Mouse (Mus musculus): ENCODE measurements around the gene Gabbr1. TPM values are rescaled to one million over a fixed set of nuclear protein-coding genes. Genes with fewer than 3 reads are reported as not detected.
"Not testable (repeated sequence)": the region's sequence is repeated elsewhere in the genome, so short reads cannot be mapped to it uniquely, and the experiment has no call there.

The Gabbr1 gene
- polyA plus RNA-seq, 1 experiment: 1.7 TPM

- Histone ChIP-seq H3K9me3 (no peaks in the 10 kb centered on the region), H3K36me3 (replicated peaks; ENCODE audit: low read length) (peaks cover 7% of the 10 kb centered on the region), H3K4me1 (peaks cover 30% of the 10 kb centered on the region), H3K27me3 (replicated peaks) (peaks cover 8% of the 10 kb centered on the region), H3K4me3 (replicated peaks) (no peak overlapping the region)
- TF ChIP-seq FLI1 (IDR thresholded peaks at IDR 0.05; ENCODE audit: low read length) (no peak), GATA1 (IDR thresholded peaks at IDR 0.05; ENCODE audit: borderline replicate concordance, low read length) (no peak)
Measured at GRCm38 (mm10) chr17:37012141-37012540, 33.6 kb upstream of the Gabbr1 start.

- H3K27me3 ChIP-seq (replicated peaks): peaks cover 4% of the 10 kb centered on the region
- no peak overlapping the region for H3K4me3 ChIP-seq (replicated peaks)
- no peaks in the 10 kb centered on the region for H3K9me3 ChIP-seq
- peaks cover 15% of the 10 kb centered on the region for H3K4me1 ChIP-seq
- no peaks in the 10 kb centered on the region for H3K36me3 ChIP-seq (replicated peaks; ENCODE audit: low read length)
- TF ChIP-seq FLI1 (IDR thresholded peaks at IDR 0.05; ENCODE audit: low read length): no peak
Measured at GRCm38 (mm10) chr17:37016333-37016732, 29.4 kb upstream of the Gabbr1 start.

GRCm38 (mm10) chr17:37018328-37018727 lies 27.4 kb upstream of the Gabbr1 start:
- H3K36me3 ChIP-seq (replicated peaks; ENCODE audit: low read length): no peaks in the 10 kb centered on the region
- no peak overlapping the region for H3K4me3 ChIP-seq (replicated peaks)
- H3K4me1 ChIP-seq: peaks cover 22% of the 10 kb centered on the region
- H3K27me3 ChIP-seq (replicated peaks): peaks cover 2% of the 10 kb centered on the region
- H3K9me3 ChIP-seq: no peaks in the 10 kb centered on the region
- TF ChIP-seq GATA1 (IDR thresholded peaks at IDR 0.05; ENCODE audit: borderline replicate concordance, low read length): no peak
- no peak for TF ChIP-seq FLI1 (IDR thresholded peaks at IDR 0.05; ENCODE audit: low read length)

GRCm38 (mm10) chr17:37019242-37019641 lies 26.5 kb upstream of the Gabbr1 start:
- H3K27me3 ChIP-seq (replicated peaks); H3K9me3 ChIP-seq; H3K36me3 ChIP-seq (replicated peaks; ENCODE audit: low read length); H3K4me3 ChIP-seq (replicated peaks): not testable (repeated sequence)
- H3K4me1 ChIP-seq: peaks cover 22% of the 10 kb centered on the region

GRCm38 (mm10) chr17:37022628-37023576 lies 22.9 kb upstream of the Gabbr1 start, which contains the start of gene Mog:
TSS of gene Mog (minus strand) at chr17:37023398.
- H3K9me3 ChIP-seq: no peaks in the 10 kb centered on the region
- peaks cover 7% of the 10 kb centered on the region for H3K4me1 ChIP-seq
- H3K27me3 ChIP-seq (replicated peaks): peaks cover 2% of the 10 kb centered on the region
- H3K4me3 ChIP-seq (replicated peaks): no peak within 1 kb of the TSS
- TF ChIP-seq GATA1 (IDR thresholded peaks at IDR 0.05; ENCODE audit: borderline replicate concordance, low read length) (no peak), FLI1 (IDR thresholded peaks at IDR 0.05; ENCODE audit: low read length) (no peak)
- H3K36me3 ChIP-seq (replicated peaks; ENCODE audit: low read length): no peaks in the 10 kb centered on the region

- Histone ChIP-seq H3K36me3 (replicated peaks; ENCODE audit: low read length) (no peaks in the 10 kb centered on the region), H3K4me3 (replicated peaks) (no peak overlapping the region), H3K4me1 (peaks cover 15% of the 10 kb centered on the region), H3K27me3 (replicated peaks) (no peaks in the 10 kb centered on the region), H3K9me3 (no peaks in the 10 kb centered on the region)
- TF ChIP-seq GATA1 (IDR thresholded peaks at IDR 0.05; ENCODE audit: borderline replicate concordance, low read length): no peak
- no peak for TF ChIP-seq FLI1 (IDR thresholded peaks at IDR 0.05; ENCODE audit: low read length)
Measured at GRCm38 (mm10) chr17:37026425-37026824, 19.3 kb upstream of the Gabbr1 start.

- Histone ChIP-seq H3K36me3 (replicated peaks; ENCODE audit: low read length) (no peaks in the 10 kb centered on the region), H3K9me3 (no peaks in the 10 kb centered on the region)
Measured at GRCm38 (mm10) chr17:37027486-37027885, 18.3 kb upstream of the Gabbr1 start.

GRCm38 (mm10) chr17:37028212-37028611 lies 17.6 kb upstream of the Gabbr1 start:
- TF ChIP-seq GATA1 (IDR thresholded peaks at IDR 0.05; ENCODE audit: borderline replicate concordance, low read length) (no peak), FLI1 (IDR thresholded peaks at IDR 0.05; ENCODE audit: low read length) (no peak)
- Histone ChIP-seq H3K9me3 (no peaks in the 10 kb centered on the region), H3K4me1 (peaks cover 9% of the 10 kb centered on the region), H3K27me3 (replicated peaks) (peaks cover 1% of the 10 kb centered on the region), H3K4me3 (replicated peaks) (peak overlapping the region; percentile 90), H3K36me3 (replicated peaks; ENCODE audit: low read length) (no peaks in the 10 kb centered on the region)

More at GRCm38 (mm10) chr17:37027486-37027885, 18.3 kb upstream of the Gabbr1 start:
- Histone ChIP-seq H3K4me1 (peaks cover 15% of the 10 kb centered on the region), H3K27me3 (replicated peaks) (peaks cover 1% of the 10 kb centered on the region), H3K4me3 (replicated peaks) (no peak overlapping the region)
- no peak for TF ChIP-seq FLI1 (IDR thresholded peaks at IDR 0.05; ENCODE audit: low read length)
- TF ChIP-seq GATA1 (IDR thresholded peaks at IDR 0.05; ENCODE audit: borderline replicate concordance, low read length): no peak

GRCm38 (mm10) chr17:37028683-37029120 lies 17.1 kb upstream of the Gabbr1 start:
- no peaks in the 10 kb centered on the region for H3K36me3 ChIP-seq (replicated peaks; ENCODE audit: low read length)
- no peak for TF ChIP-seq FLI1 (IDR thresholded peaks at IDR 0.05; ENCODE audit: low read length)
- no peak for TF ChIP-seq GATA1 (IDR thresholded peaks at IDR 0.05; ENCODE audit: borderline replicate concordance, low read length)
- H3K9me3 ChIP-seq: no peaks in the 10 kb centered on the region
- H3K4me3 ChIP-seq (replicated peaks): peak overlapping the region; percentile 90
- H3K4me1 ChIP-seq: peaks cover 8% of the 10 kb centered on the region
- H3K27me3 ChIP-seq (replicated peaks): peaks cover 1% of the 10 kb centered on the region

- peaks cover 8% of the 10 kb centered on the region for H3K4me1 ChIP-seq
- H3K4me3 ChIP-seq (replicated peaks): peak overlapping the region; percentile 90
- no peaks in the 10 kb centered on the region for H3K36me3 ChIP-seq (replicated peaks; ENCODE audit: low read length)
- H3K27me3 ChIP-seq (replicated peaks): peaks cover 1% of the 10 kb centered on the region
- no peaks in the 10 kb centered on the region for H3K9me3 ChIP-seq
- no peak for TF ChIP-seq FLI1 (IDR thresholded peaks at IDR 0.05; ENCODE audit: low read length)
- TF ChIP-seq GATA1 (IDR thresholded peaks at IDR 0.05; ENCODE audit: borderline replicate concordance, low read length): no peak
Measured at GRCm38 (mm10) chr17:37029162-37029561, 16.6 kb upstream of the Gabbr1 start.

Measured in megakaryocyte, embryonic 14.5 days (primary cell).